Comparison of ENCODE assay signal across 9 mouse cellular contexts in the genomic region with DNA sequence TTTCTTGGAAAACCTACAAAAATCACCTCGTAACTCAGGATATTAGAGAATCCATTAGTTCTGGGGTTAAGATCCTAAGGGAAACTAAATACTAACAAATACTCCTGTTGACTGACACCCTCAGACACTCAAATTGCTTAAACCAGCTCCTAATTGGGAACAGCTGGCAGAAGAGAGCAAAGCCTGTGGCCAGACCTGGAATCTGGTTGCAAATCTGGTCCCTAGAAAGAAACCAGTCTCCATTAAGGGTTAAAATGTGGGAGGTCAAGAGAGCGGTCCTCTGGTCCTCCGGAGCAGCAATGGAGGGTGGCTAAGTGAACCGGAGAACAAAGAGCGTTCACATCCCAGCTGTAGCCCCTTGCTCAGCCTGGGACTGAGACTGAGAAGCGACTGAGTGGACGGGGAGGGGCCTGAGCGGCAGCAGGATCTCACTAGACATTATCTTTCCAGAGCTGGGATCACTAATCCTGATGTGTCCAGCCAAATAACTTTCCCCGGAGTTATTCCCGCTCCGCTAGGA. TPM values are rescaled to one million over a fixed set of nuclear protein-coding genes. Genes with fewer than 3 reads are reported as not detected.
A peak's percentile ranks its signal among the peaks of the same experiment; 100 is the strongest.
DNase-seq lines count a peak whose midpoint lies in the region; ATAC-seq and TF ChIP-seq lines count a peak whose summit lies in the region.
"Had no signal": no experiment of that assay in that cellular context is flagged by ENCODE, and none has a peak within 500 bp of the region (broad histone marks: within the 10 kb centered on the region; RNA-seq: fewer than 3 reads in every experiment).

No protein-coding gene starts in this region.

- H3K4me2 ChIP-seq in kidney, postnatal 0 days (ENCODE audit: low read length), result 0 out of 2 replicates have a peak overlapping the region, but pooled peaks have one; percentile 13
- peak overlapping the region; percentile 23 for H3K4me2 ChIP-seq in embryonic facial prominence, embryonic 12.5 days (replicated peaks)
- H3K4me2 ChIP-seq in intestine, embryonic 15.5 days (replicated peaks), result peak overlapping the region; percentile 22; the same call in 1 of the 2 replicates

- H3K27me3 ChIP-seq in kidney, postnatal 0 days (ENCODE audit: insufficient read depth, low read length), result no peaks in the 10 kb centered on the region
- no peaks in the 10 kb centered on the region for H3K27me3 ChIP-seq in embryonic facial prominence, embryonic 12.5 days
- no peaks in the 10 kb centered on the region for H3K27me3 ChIP-seq in intestine, embryonic 15.5 days (replicated peaks)

- no peaks in the 10 kb centered on the region for H3K36me3 ChIP-seq in kidney, postnatal 0 days (ENCODE audit: insufficient read depth, low read length)
- no peaks in the 10 kb centered on the region for H3K36me3 ChIP-seq in embryonic facial prominence, embryonic 12.5 days
- no peaks in the 10 kb centered on the region for H3K36me3 ChIP-seq in intestine, embryonic 15.5 days

- DNase-seq in kidney, postnatal 0 days (ENCODE audit: low spot score), result peak; percentile 45
- DNase-seq in kidney, adult 9 months, result no peak
- peak; percentile 71 for DNase-seq in retina, postnatal 1 day
- no peak for DNase-seq in c-Kit-positive CD71-positive TER-119-positive erythroid progenitor cells, embryonic 14.5 days (ENCODE audit: low spot score)
- DNase-seq in thymus, postnatal 10 days (ENCODE audit: low spot score in 2 of 2), result no peak

- no peak for TF ChIP-seq CTCF in kidney, postnatal 0 days (IDR thresholded peaks at IDR 0.05; ENCODE audit: low read depth)

- no peaks in the 10 kb centered on the region for H3K9me3 ChIP-seq in kidney, postnatal 0 days (replicated peaks; ENCODE audit: low read length)
- H3K9me3 ChIP-seq in embryonic facial prominence, embryonic 12.5 days, result no peaks in the 10 kb centered on the region
- no peaks in the 10 kb centered on the region for H3K9me3 ChIP-seq in intestine, embryonic 15.5 days

- no peak overlapping the region for H3K27ac ChIP-seq in kidney, postnatal 0 days
- H3K27ac ChIP-seq in embryonic facial prominence, embryonic 12.5 days, result peak overlapping the region; percentile 79
- H3K27ac ChIP-seq in intestine, embryonic 15.5 days, result no peak overlapping the region
- H3K27ac ChIP-seq: macrophage had no signal

- no peak overlapping the region for H3K4me3 ChIP-seq in kidney, postnatal 0 days (replicated peaks; ENCODE audit: low read depth, low read length)
- H3K4me3 ChIP-seq in embryonic facial prominence, embryonic 12.5 days, result no peak overlapping the region
- H3K4me3 ChIP-seq in intestine, embryonic 15.5 days (replicated peaks), result no peak overlapping the region

- no peak overlapping the region for H3K9ac ChIP-seq in kidney, postnatal 0 days (ENCODE audit: low read depth, low read length)
- no peak overlapping the region for H3K9ac ChIP-seq in embryonic facial prominence, embryonic 12.5 days
- H3K9ac ChIP-seq in intestine, embryonic 15.5 days, result no peak overlapping the region

- 0 out of 2 replicates have a peak, but pooled peaks have one; percentile 21 for ATAC-seq in kidney, postnatal 0 days (replicated peaks; ENCODE audit: low FRiP score, low read depth)
- ATAC-seq in embryonic facial prominence, embryonic 12.5 days (ENCODE audit: insufficient number of reproducible peaks, insufficient read depth, low FRiP score, low TSS enrichment), result peak; percentile 38; the same call in 1 of the 2 replicates
- ATAC-seq in intestine, embryonic 15.5 days, result peak; percentile 38; the same call in 1 of the 2 replicates
- ATAC-seq in megakaryocyte progenitor cell, adult 5-6 weeks (replicated peaks; ENCODE audit: poor library complexity), result no peak

- H3K4me1 ChIP-seq in kidney, postnatal 0 days (replicated peaks; ENCODE audit: insufficient read depth, low read length), result no peaks in the 10 kb centered on the region
- H3K4me1 ChIP-seq in embryonic facial prominence, embryonic 12.5 days, result peaks cover 39% of the 10 kb centered on the region
- peaks cover 19% of the 10 kb centered on the region for H3K4me1 ChIP-seq in intestine, embryonic 15.5 days (replicated peaks)

- WGBS in kidney, postnatal 0 days, result 19% methylated on average over 11 of the region's 11 CpGs
- WGBS in embryonic facial prominence, embryonic 12.5 days, result 7% methylated on average over 11 of the region's 11 CpGs
- WGBS in intestine, embryonic 15.5 days, result 29% methylated on average over 11 of the region's 11 CpGs

RNA-seq across cellular contexts. Expression of a gene that starts 51.4 kb away (rescaled TPM):
- polyA plus RNA-seq in kidney, postnatal 0 days (2015; fragmentation: Nextera tagmentation; extraction: Ambion mirVana), result 2.1 and 2.5 TPM in 2 replicates
- polyA plus RNA-seq in embryonic facial prominence, embryonic 12.5 days (2016; fragmentation: Nextera tagmentation; extraction: Ambion mirVana), result 5.4 and 6.3 TPM in 2 replicates
- polyA plus RNA-seq in intestine, embryonic 15.5 days (2015; fragmentation: Nextera tagmentation; extraction: Ambion mirVana), result 4.4 and 4.5 TPM in 2 replicates
- 0.02 and 0.05 TPM in 2 replicates for total RNA-seq in megakaryocyte progenitor cell, adult 5-6 weeks (2015)
- 0.12 TPM in 1 of 2 replicates, not detected in the other for total RNA-seq in megakaryocyte progenitor cell, adult 5-6 weeks (2017)

Comparison
In these comparisons a context has a peak if more than half of its experiments do, and no peak if none do; other contexts are left out.
1. DNase-seq: peak in kidney, postnatal 0 days (single experiment) and retina, postnatal 1 day (single experiment); none in kidney, adult 9 months (single experiment), c-Kit-positive CD71-positive TER-119-positive erythroid progenitor cells, embryonic 14.5 days (single experiment) and thymus, postnatal 10 days (0 of 2).
2. Peak in every context shown above with its lines, with median percentiles within 50 percentile points of each other: H3K4me2 ChIP-seq.